Mouse (Mus musculus) NIH3T3 (cell line): ENCODE results near the gene Cd177.
"Not testable (repeated sequence)": the region's sequence is repeated elsewhere in the genome, so short reads cannot be mapped to it uniquely, and the experiment has no call there.

Experiments used
- DNase-seq: peaks from one replicate; pipeline ENCODE4 v3.0.0-alpha.2; 2012; ENCODE audit warnings: low read depth

The Cd177 gene

DNA sequence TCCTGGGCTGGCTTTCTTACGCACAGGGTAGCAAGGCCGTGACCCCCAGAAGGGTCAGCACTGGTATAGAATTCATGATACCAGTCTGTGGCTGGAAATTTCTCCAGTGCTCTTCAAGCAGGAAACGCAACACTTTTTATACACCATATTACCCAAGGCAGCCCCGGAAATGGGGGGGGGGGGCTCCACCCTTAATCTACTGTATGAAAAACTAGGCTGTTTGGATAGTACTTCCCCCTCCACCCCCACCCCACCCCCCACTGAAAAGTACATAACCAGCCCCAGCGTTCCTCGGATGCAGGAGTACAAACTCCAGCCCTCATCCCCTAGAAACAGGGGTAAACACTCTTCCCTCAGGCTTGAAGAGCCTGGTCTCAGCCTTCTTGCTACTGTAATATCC lies at the start of gene Cd177:
TSS of gene Cd177 (minus strand) at position 101 of the 400 bp plus-strand sequence.
- DNase-seq, result no peak

DNA sequence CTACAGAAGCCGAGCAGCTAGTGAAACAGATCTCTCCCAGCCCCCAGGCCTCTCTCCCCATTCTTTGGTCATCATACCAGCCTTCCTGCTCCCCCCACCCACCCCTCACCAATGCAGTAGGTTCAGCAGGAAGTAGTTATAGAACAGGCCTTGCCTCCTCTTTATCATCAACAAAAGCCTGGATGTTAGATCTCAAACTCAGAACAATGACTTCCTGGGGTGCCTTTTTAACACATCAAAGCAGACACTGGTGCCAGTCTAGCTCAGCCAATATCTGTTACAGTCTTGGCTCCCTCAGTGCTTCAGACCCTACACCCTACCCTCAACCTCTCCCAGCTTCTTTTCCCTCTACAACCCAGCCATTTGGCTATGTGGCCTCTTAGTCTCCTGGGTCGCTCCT lies 48.9 kb upstream of the Cd177 start:
- no peak for DNase-seq

DNA sequence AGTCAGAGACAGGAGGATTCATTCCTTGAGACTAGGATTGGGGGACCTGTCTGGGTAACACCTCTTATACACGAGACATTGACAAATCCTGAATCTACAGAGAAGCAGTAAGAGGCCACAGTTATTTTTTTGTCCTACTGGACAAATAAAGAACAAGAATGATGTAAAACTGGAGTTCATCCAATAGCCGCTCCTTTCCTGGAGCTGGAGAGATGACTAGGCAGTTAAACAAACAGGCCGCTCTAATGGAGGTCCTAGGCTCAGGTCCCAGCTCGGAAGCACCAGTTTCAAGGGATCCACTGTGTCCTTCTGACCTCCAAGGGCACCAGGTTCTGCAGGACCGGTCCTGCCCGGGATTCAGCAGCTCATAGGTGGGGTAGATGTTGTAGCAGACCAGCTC lies 44.7 kb upstream of the Cd177 start:
- peak; percentile 71 for DNase-seq

DNA sequence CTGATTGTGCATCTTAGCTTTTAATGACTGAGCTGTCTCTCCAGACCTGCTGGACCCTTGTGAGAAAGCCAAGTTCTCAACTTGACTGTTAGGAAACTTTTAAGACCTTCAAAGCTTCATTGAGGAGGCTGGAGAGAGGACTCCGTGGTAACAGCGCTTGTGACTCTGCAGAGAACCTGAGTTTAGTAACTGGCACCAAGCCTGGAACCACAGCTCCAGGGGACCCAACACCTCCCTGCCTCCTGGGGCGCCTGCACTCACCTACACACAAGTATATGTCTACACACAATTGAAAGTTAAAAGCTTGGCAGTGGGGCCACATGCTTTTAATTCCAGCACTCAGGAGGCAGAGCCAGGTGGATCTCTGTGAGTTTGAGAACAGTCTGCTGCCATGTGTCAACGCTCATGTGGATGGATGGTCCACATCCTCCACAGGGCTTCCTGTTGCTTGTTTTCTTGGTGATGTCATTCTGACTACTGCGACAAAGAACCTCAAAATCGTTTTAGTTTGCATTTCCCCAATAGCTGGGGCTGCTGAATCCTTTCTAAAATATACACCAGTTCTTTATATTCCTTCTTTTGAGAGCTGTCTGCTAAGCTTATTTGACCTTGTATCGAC lies 42.1 kb upstream of the Cd177 start:
- no peak for DNase-seq

DNA sequence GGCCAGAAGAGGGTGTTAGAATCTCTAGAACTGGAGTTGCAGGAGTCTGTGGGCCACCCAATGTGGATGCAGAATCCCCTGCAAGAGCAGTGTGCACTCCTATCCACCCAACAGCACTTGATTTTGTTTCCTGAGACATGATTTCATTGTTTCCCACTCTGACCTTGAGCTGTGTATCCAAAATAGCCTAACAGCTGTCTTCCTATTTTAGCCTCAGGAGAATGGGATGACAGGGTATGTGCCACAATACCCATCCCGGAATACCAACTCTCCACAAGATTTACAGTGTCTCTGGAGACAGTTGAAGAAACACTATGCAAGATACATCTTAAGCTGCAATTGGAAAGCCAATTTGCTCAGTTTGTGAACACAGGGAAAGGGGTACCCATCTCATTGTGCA lies 37.8 kb upstream of the Cd177 start:
- DNase-seq, result no peak

DNA sequence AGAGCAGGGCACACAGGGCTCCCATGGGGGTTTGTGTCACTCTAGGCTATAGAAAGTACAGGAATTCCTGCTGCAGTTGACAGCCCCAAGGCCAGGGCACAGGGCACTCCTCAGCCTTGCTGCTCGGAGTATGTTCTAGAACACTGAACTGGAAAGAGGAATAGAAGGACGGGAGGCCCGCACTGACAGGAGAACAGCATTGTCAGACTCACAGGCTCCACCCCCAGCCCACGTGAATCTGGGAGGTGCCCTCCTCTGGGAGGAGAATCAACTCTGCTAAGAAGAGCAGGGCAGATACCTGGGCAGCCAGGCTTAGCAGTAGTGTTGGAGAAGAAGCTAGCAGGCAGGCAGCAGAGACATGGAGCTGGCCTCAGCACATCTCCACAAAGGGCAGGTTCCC lies 16.8 kb upstream of the Cd177 start, which contains the start of gene Ceacam10:
TSS of gene Ceacam10 (plus strand) at position 289 of the 400 bp plus-strand sequence.
- not testable (repeated sequence) for DNase-seq

DNA sequence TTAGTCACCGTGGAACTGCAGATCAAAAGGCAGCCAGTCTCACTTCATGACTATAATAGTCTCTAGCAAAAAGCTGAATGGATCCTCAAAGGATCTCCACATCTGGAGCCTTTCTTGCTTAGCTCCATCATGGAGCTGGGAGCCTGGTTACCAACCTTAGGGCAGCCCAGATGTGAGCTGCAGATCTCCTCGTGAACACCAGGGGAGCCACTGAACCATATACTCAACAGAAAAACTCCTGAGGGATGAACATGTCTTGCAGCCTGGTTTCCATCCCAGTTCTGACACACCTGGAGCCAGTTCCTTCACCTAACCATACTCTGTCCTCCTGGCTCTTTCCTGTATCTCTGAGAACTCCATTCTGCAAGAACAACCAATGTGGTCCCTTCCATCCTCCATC lies 16.0 kb upstream of the Cd177 start:
- DNase-seq, result no peak

DNA sequence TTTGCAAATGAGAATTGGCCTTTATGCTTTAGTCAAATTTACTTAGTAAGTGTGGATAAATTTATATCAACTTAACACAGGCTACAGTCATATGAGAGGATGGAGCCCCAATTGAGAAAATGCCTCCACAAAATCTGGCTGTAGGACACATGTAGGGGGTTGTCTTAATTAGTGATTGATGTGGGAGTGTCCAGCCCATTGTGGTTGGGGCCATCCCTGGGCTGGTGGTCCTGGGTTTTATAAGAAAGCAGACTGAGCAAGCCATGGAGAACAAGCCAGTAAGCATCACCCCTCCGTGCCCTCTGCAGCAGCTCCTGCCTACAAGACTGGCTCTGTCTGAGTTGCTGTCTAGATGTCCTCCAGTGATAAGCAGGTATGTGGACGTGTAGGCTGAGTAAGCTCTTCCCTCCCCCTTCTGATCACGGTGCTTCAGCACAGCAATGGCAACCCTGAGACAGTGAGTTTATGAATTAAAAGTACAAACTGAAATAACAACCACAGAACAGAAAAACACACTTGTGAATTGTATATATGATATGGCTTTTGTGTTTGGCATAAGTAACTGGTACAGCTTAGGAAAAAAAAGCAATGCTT lies 13.9 kb upstream of the Cd177 start:
- no peak for DNase-seq

DNA sequence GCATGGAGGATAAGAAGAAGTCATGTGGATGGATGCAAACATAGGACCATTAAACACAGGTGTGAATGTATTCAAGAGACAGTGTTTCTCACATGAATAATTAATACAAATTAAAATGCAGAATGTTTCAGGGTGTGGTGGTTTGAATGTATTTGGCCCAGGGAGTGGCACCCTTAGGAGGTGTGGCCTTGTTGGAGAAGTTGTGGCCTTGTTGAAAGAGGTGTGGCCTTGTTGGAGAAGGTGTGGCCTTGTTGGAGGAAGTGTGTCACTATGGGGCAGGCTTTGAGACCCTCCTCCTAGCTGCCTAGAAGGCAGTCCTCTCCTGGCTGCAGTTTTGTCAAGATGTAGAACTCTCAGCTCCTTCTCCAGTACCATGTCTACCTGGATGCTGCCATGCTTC lies 11.2 kb upstream of the Cd177 start:
- no peak for DNase-seq

DNA sequence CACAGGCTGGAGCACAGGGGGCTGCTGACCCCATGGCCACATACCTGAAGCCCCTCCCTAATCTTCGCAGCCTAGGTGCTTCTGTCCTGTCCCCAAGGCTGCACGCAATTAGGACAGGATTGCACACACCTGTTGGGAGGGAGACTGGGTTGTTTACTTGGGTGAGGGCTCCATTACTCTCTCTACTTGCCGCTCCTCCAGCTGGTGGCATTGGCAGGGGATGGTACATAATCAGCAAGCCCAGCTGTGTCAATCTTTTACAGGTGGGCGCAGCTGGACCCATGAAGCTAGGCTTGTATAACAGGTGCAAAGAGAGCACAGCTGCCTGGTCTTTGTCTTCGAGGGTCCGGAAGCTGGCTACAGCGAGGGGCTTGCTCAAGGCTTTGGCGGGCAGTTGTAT lies 2.5 kb upstream of the Cd177 start:
- no peak for DNase-seq

DNA sequence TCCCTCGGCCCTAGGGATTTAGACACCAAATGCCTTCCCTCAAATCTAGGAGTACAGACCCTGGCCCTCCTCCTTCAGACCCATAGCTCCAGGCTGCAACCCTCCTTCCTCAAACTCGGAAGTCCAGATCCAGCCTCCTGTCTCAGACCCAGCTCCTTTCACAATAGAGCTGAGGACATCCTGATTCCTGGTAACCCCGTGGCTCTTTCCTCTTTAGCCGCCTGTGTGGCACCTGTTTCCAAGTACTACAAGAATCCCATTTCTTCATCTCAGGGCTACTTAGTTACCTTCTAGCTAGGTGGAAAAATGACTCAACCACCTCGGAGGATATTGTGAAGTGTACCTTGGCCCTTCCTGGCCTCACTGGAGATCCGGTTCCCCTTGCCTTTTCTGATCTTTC lies 1.1 kb upstream of the Cd177 start:
- no peak for DNase-seq

DNA sequence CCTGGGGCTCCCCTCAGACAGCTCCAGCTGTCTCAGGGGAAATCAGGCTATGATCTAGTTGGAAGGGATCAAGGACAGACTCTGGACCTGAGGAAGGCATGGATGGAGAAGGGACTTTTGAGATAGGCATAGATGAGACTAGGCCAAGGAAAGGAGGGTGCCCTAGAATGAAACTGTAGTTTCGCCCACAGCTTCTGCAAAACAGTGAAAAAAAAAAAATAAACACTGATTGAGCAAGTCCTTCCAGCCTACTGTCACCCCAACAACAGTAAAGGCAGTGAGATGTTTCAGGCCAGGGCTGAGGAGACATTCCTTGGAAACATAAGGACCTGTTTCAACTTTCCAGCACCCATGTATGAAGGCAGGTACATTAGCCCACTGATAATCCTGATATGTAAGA lies 1.6 kb downstream of the Cd177 start:
- DNase-seq, result no peak

DNA sequence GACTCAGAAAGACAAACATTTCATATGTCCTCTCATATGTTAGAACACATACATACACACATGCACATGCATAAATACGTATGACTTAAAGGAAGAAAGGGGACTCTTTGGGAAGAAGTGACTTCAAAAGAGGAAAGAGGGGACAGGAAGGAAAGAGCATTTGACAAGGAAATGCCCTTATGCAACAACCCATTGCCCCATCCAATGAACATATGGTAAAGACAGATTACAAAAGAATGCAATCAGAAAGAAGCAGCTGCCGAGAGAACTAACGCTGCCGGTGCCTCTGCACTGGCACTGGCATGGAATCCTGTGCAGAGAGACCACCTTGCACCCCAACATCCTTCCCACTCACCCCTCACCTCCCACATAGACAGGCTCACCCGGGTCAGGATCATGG lies 6.6 kb downstream of the Cd177 start:
- DNase-seq, result no peak

DNA sequence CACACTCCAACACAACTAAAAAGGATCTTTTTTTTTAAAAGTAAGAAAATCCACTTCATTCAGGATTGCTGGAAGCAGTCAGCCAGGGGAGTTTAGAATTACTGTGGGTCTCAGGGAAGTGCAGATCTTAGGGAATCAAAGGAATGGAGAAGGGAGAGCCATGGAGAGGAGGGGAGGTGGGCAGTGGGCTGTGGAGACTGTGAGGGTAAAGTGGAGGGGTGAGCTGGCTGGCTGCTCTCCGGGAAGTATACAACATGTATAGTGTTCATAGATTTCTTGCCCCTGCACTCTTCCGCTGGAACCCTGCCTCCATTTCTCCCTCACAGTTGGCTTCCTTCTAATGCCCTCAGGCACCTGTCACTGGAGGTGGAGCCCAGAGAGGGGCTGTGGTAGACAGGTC lies 8.5 kb downstream of the Cd177 start:
- DNase-seq, result no peak

DNA sequence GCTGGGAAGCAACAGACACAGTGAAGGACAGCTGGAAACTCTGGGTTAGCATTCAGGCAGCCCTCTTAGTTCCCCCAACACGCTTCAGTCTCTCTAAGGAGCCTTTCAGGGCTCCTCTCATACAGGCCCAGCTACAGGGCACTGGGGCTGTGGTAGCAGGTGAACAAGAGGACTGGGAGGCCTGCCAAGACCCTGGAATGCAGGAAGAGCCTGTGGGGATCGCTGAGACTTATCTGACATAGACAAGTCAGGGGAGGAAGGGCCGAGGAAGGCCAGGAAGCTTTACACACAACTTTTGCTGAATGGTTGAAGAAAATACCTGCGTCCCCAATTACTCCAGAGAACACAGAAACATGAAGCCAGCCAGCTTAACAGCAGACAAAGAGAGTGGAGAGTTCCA lies 9.4 kb downstream of the Cd177 start:
- DNase-seq, result no peak

DNA sequence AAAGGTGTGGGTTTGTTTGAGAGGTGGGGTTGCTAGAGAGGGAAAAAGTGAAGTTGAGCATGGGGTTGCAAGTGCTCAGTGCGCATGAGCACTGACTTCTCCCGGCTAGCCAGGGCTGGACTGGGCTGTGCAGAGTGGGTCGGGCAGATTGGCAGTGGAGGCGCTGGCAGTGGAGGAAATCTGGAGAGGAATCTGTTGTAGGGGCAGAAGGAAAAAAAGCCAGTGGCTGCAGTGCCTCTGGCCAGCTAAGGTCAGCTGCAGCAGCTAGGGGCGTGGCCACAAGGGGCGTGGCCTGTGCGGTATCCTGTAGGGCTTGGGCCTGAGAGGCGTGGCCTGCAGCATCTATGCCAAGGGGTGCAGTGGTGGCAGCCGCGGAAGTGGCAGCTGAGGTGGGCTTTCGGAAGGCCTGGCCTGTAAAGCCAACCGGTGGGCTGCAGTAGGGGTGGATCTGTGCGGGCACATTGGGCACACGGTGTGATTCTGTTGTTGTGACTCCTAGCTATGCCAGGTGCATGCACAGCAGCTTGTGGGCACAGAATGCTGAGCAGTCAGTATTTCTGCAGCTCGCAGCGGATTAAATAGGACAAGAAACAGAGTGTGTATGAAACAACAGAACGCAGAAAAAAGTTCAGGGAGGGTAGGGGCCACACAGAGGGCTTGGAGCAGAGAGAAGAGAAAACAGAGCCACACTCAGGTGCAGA lies 24.0 kb downstream of the Cd177 start:
- DNase-seq, result peak; percentile 14

DNA sequence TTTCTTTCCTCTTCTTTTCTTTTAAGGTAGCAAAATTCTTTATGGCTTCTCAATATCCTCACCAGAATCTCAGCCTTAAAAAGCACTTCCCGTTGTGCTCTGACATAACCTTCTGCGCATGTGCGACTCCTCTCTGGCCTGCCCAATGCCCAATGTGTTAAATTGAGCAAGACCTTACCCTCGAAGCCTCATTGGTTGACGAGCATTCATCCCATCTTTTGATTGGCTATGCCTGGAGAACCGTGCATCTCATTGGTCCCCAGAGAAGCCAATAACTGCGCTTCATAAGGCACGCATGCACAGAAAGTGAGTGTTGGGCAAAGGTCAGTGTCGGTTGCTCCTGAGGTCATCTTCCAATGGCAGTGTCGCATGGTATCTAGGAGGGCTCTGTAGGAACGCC lies 33.3 kb downstream of the Cd177 start, which contains the start of gene Gm4763:
TSS of gene Gm4763 (minus strand) at position 101 of the 400 bp plus-strand sequence.
- not testable (repeated sequence) for DNase-seq

DNA sequence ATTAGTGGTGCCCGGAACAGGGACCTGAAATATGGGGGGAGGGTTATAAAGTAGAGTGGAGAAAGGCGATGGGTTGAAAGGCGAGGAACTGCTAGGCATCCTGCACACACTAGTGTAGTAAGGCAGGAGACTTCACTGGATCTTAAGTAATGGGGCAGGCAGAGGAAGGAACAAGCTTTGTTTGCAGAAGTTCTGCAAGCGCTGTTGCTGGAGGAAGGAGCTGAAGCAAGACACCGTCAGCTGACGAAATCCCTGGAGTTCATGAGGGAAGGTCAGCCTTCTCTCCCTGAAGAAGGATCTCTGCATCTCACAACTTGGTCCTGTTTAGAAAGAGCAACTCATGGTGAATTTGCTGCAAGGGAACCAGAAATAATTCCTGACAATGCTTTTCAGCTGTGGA lies 45.1 kb downstream of the Cd177 start:
- no peak for DNase-seq

DNA sequence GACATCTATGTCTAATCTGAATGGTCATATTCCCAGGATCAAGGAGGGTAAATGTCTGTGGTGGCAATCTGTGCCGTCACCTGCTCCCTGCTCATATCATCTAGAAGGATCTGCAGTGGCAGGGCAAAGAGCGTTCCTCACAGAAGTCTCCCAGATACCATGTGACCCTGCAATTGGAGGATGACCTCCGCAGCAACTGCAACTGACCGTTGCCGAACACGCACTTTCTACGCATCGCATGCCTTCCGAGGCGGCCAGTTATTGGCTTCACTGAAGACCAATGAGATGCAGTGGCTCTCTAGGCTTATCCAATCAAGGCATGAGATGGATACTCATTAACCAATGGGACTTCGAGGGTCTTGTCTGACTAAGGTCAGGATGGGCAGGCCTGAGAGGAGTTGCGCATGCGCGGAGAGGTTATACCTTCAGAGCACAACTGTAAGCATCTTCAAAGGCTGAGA lies 51.2 kb downstream of the Cd177 start, which contains the start of gene BC049730:
TSS of gene BC049730 (plus strand) at position 411 of the 461 bp plus-strand sequence.
- no peak for DNase-seq

DNA sequence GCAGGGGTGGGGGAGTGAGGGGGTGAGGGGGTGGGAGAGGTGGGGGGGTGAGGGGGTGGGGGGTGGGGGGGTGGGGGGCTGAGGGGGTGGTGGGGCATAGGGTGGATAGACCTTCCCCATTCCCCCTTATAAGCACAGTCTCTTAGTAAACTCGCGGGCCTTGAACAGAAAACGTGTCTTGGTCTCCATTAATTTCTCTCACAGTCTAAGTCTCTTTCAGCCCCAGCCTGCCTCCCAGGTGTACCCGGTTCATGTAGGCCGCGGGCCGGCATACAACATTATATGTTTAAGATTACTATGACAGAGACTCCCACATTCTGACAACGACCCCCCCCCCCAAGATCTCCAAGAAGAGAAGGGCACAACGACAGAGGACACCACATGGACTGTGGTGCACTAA lies 57.3 kb downstream of the Cd177 start:
- DNase-seq, result not testable (repeated sequence)

DNA sequence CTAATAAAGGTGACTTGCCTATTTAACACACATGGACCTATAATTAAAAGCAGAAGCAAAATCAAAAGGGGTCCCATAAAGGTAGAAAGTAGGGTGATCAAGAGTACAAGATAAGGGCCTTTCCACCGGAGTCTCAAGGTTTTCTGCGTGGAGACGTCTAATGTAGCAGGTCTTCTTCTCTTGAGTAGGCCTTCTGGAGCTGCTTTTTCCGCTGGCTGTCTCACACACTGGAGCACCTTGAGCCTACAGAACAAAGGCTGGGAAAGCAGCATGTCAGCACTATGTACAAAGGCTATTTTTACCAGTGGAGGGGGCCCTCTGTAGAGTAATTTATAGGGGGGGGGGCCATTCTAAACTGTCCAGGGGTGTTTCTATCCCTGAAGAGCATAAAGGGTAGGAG lies 62.2 kb downstream of the Cd177 start:
- DNase-seq, result not testable (repeated sequence)
